8 mouse cellular contexts compared by ENCODE assay signal in the genomic region with DNA sequence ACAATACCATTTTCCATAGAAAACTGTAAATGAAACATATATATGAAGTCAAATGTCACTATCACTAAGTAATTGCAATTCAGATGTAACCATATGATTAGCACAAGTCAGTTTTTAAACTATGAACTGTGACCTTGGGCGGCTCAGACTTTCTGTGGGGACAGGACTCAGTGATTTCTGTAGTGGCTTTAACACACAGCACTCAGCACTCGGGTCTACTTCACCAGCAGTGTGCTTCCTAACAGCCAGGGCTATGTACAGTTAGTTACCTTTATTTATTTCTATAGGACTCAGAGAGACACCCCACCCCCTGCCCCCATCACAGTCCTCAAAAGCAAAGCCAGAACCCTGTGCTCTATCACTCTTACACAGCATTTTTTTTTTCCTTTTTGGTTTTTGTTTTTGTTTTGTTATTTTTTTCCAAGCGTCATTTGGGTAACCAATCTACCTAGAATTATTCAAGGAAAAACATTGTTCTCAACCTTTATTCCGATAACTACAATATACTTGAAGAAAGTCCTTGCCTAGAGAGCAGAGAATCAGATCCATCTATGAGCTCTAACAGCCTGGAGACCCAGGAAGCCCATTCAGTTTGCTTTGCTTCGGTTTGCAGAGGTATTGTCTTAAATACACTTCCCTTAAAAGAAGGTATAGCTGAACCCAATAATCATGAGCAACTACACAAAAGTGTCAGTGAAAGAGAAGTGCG. TPM values are rescaled to one million over a fixed set of nuclear protein-coding genes. Genes with fewer than 3 reads are reported as not detected.
DNase-seq lines count a peak whose midpoint lies in the region; ATAC-seq and TF ChIP-seq lines count a peak whose summit lies in the region.

No protein-coding gene starts in this region.

- no peak for TF ChIP-seq CTCF in lung, embryonic 14.5 days (IDR thresholded peaks at IDR 0.05; ENCODE audit: low read depth)

- H3K4me1 ChIP-seq in lung, embryonic 14.5 days (ENCODE audit: insufficient read depth) = no peaks in the 10 kb centered on the region
- peaks cover 5% of the 10 kb centered on the region for H3K4me1 ChIP-seq in forebrain, embryonic 13.5 days
- H3K4me1 ChIP-seq in limb, embryonic 10.5 days = peaks cover 9% of the 10 kb centered on the region; the same call in 1 of the 2 replicates
- peaks cover 3% of the 10 kb centered on the region; the same call in 1 of the 2 replicates for H3K4me1 ChIP-seq in neural tube, embryonic 14.5 days (ENCODE audit: control insufficient read depth, insufficient read depth, low read length)

- peak overlapping the region; percentile 50 for H3K9ac ChIP-seq in lung, embryonic 14.5 days
- H3K9ac ChIP-seq in forebrain, embryonic 13.5 days = peak overlapping the region; percentile 70
- H3K9ac ChIP-seq in neural tube, embryonic 14.5 days (replicated peaks; ENCODE audit: low read depth, low read length) = peak overlapping the region; percentile 56

- H3K4me2 ChIP-seq in lung, embryonic 14.5 days = peak overlapping the region; percentile 68
- H3K4me2 ChIP-seq in forebrain, embryonic 13.5 days = peak overlapping the region; percentile 67
- peak overlapping the region; percentile 60 for H3K4me2 ChIP-seq in neural tube, embryonic 14.5 days (ENCODE audit: low read depth, low read length)

- 37% methylated on average over 6 of the region's 6 CpGs for WGBS in lung, embryonic 14.5 days
- 50% methylated on average over 6 of the region's 6 CpGs for WGBS in forebrain, embryonic 13.5 days
- WGBS in limb, embryonic 10.5 days = 62% methylated on average over 6 of the region's 6 CpGs
- WGBS in neural tube, embryonic 14.5 days = 46% methylated on average over 6 of the region's 6 CpGs

- DNase-seq in lung, embryonic 14.5 days = no peak
- no peak for DNase-seq in lung, postnatal 25 days (ENCODE audit: low spot score)
- DNase-seq in limb, embryonic 10.5 days (ENCODE audit: low spot score) = no peak
- DNase-seq in embryo, embryonic 10 days (ENCODE audit: low spot score) = no peak
- no peak for DNase-seq in layer of hippocampus, adult 11-12 months (ENCODE audit: low spot score)
- no peak for DNase-seq in cerebellum, adult 8-10 months

- H3K9me3 ChIP-seq in lung, embryonic 14.5 days (ENCODE audit: low read depth, low read length) = no peaks in the 10 kb centered on the region
- H3K9me3 ChIP-seq in forebrain, embryonic 13.5 days (replicated peaks) = no peaks in the 10 kb centered on the region
- H3K9me3 ChIP-seq in limb, embryonic 10.5 days (replicated peaks) = no peaks in the 10 kb centered on the region
- no peaks in the 10 kb centered on the region for H3K9me3 ChIP-seq in neural tube, embryonic 14.5 days (ENCODE audit: control insufficient read depth, low read length)

- H3K27ac ChIP-seq in lung, embryonic 14.5 days (ENCODE audit: low read depth) = peak overlapping the region; percentile 67; the same call in 1 of the 2 replicates
- no peak overlapping the region for H3K27ac ChIP-seq in forebrain, embryonic 13.5 days
- H3K27ac ChIP-seq in limb, embryonic 10.5 days = peak overlapping the region; percentile 79; the same call in 1 of the 2 replicates
- H3K27ac ChIP-seq in neural tube, embryonic 14.5 days (ENCODE audit: low read depth, low read length) = peak overlapping the region; percentile 45

- ATAC-seq in lung, embryonic 14.5 days (ENCODE audit: insufficient read depth) = no peak
- ATAC-seq in forebrain, embryonic 13.5 days = no peak; the same call in 1 of the 2 replicates
- ATAC-seq in neural tube, embryonic 14.5 days (ENCODE audit: low read depth) = peak; percentile 22

- H3K4me3 ChIP-seq in lung, embryonic 14.5 days (ENCODE audit: low read depth, low read length) = peak overlapping the region; percentile 50
- peak overlapping the region; percentile 56 for H3K4me3 ChIP-seq in forebrain, embryonic 13.5 days
- H3K4me3 ChIP-seq in limb, embryonic 10.5 days = peak overlapping the region; percentile 59
- H3K4me3 ChIP-seq in neural tube, embryonic 14.5 days (ENCODE audit: low read depth, low read length) = peak overlapping the region; percentile 55

- H3K36me3 ChIP-seq in lung, embryonic 14.5 days (ENCODE audit: insufficient read depth) = no peaks in the 10 kb centered on the region
- no peaks in the 10 kb centered on the region for H3K36me3 ChIP-seq in forebrain, embryonic 13.5 days (ENCODE audit: poor library complexity, severe bottlenecking)
- no peaks in the 10 kb centered on the region for H3K36me3 ChIP-seq in limb, embryonic 10.5 days
- no peaks in the 10 kb centered on the region for H3K36me3 ChIP-seq in neural tube, embryonic 14.5 days (ENCODE audit: control insufficient read depth, insufficient read depth, low read length)

- no peaks in the 10 kb centered on the region for H3K27me3 ChIP-seq in lung, embryonic 14.5 days (ENCODE audit: insufficient read depth, low read length)
- H3K27me3 ChIP-seq in forebrain, embryonic 13.5 days = no peaks in the 10 kb centered on the region
- no peaks in the 10 kb centered on the region for H3K27me3 ChIP-seq in limb, embryonic 10.5 days (ENCODE audit: low read depth, poor library complexity, severe bottlenecking)
- no peaks in the 10 kb centered on the region for H3K27me3 ChIP-seq in neural tube, embryonic 14.5 days (ENCODE audit: control insufficient read depth, insufficient read depth, low read length)

RNA-seq across cellular contexts. Expression of a gene that starts 0.7 kb away (rescaled TPM):
- polyA plus RNA-seq in lung, embryonic 14.5 days (2014; fragmentation: Nextera tagmentation; extraction: Ambion mirVana) = 13.7 and 18.1 TPM in 2 replicates
- polyA plus RNA-seq in forebrain, embryonic 13.5 days (2015; fragmentation: Nextera tagmentation; extraction: Ambion mirVana) = 5.6 and 6.6 TPM in 2 replicates
- polyA plus RNA-seq in limb, embryonic 10.5 days (2016; fragmentation: Nextera tagmentation; extraction: Ambion mirVana) = 2.5 and 3.0 TPM in 2 replicates
- 11.8 and 17.6 TPM in 2 replicates for polyA plus RNA-seq in neural tube, embryonic 14.5 days (2014; fragmentation: Nextera tagmentation; extraction: Ambion mirVana)
